Mouse (Mus musculus): ENCODE measurements around the gene Taf1c.

GRCm38 (mm10) chr8:119632246-119632645, 27.2 kb upstream of the Taf1c start:
- TF ChIP-seq CTCF (IDR thresholded peaks at IDR 0.05; ENCODE audit: low read depth) (no peak), EP300 (IDR thresholded peaks at IDR 0.05; ENCODE audit: low read depth) (no peak)

Data from liver, postnatal 0 days (tissue).